Mouse (Mus musculus) kidney, embryonic 16.5 days (tissue): ENCODE data around the gene Phf21a. TPM values are rescaled to one million over a fixed set of nuclear protein-coding genes. Genes with fewer than 3 reads are reported as not detected.

Experiments
- ATAC-seq: fragments of 200-750 bp; cut with Nextera tagmentation; 2 replicates; pipeline ENCODE4 v1.8.0; 2017; ENCODE audit warnings: moderate TSS enrichment; ENCODE audit not compliant: low FRiP score, low TSS enrichment
- H3K27ac ChIP-seq: fragments of 300-500 bp; sonication (generic); 2 replicates; pipeline ENCODE4 v1.5.1; 2014; ENCODE audit warnings: low read length
- H3K27me3 ChIP-seq: fragments of 300-500 bp; sonication (generic); 2 replicates; pipeline ENCODE4 v1.6.1; 2014; ENCODE audit warnings: low read length, control low read depth, mixed read lengths; ENCODE audit not compliant: insufficient read depth
- H3K36me3 ChIP-seq: fragments of 300-500 bp; sonication (generic); 2 replicates; pipeline ENCODE4 v1.6.1; 2014; ENCODE audit warnings: low read length, control low read depth, mixed read lengths; ENCODE audit not compliant: insufficient read depth
- H3K4me1 ChIP-seq: fragments of 300-500 bp; sonication (generic); 2 replicates; pipeline ENCODE4 v1.6.1; 2014; ENCODE audit warnings: low read length, control low read depth, mixed read lengths; ENCODE audit not compliant: insufficient read depth
- H3K4me2 ChIP-seq: fragments of 300-500 bp; sonication (generic); replicated peaks from 2 replicates; pipeline ENCODE4 v1.6.1; 2014; ENCODE audit warnings: low read depth, low read length
- H3K4me3 ChIP-seq: fragments of 300-500 bp; sonication (generic); 2 replicates; pipeline ENCODE4 v1.5.1; 2014; ENCODE audit warnings: mild to moderate bottlenecking, low read length
- H3K9ac ChIP-seq: fragments of 300-500 bp; sonication (generic); replicated peaks from 2 replicates; pipeline ENCODE4 v1.6.1; 2014; ENCODE audit warnings: low read length
- H3K9me3 ChIP-seq: fragments of 300-500 bp; sonication (generic); 2 replicates; pipeline ENCODE4 v1.6.1; 2016; ENCODE audit warnings: low read length, control low read depth
- WGBS: fragments of 180-500 bp; shearing (Covaris S2); extraction: QIAGEN DNeasy Blood & Tissue Kit; methylation state at CpG from one replicate; pipeline ENCODE4 v1.1.7; 2014; 5-methylcytosine and 5-hydroxymethylcytosine counted together
- polyA plus RNA-seq: library from polyadenylated mRNA; unstranded; fragments of >200 nt; fragmentation: Nextera tagmentation; extraction: Ambion mirVana; gene quantifications from 2 replicates; pipeline ENCODE4 v1.2.1, GENCODE M21; 2015

The Phf21a gene
- polyA plus RNA-seq, 1 experiment from 2014 or later: 25.2 TPM

DNA sequence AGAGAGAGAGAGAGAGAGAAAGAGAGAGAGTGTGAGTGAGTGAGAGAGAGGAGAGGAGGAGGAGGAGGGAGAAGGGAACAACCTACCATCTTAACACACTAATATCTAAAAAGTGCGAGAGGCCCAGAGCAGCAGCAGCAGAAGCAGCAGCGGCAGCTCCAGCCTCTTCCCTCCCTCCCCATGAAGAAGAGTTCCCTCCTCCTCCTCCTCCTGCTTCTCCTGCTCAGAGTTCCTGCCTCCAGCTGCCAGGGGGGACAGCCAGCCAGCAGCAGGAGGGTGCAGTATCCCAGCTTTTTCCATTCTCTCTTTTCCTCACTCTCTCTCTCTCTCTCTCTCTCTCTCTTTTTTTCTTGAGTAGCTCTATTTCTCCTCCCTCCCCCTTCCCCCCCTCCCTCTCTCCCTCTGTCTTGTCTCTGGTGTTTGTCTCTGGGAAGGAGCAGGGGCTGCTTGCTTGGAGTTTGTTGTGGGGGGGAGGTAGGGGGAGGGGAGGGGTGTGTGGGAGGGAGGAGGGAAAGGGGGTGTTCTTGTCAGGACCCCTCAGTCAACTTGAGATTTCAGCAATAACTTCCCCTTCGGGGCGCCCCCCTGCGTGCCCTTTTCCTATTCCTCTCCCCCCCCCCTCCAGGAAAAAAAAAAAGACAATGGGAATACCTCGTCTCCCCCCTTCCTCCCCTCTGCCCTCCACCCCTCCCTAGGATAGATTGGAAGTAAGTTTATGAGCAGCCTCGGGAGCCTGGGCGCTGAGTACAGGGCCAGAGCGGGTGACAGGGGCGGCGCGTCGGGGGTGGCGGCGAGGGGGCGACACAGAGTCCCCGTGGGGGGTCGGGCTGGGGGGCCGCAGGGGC is 91.4 kb downstream of the Phf21a start:
- peak overlapping the region; percentile 100 for H3K27ac ChIP-seq
- H3K4me2 ChIP-seq: peak overlapping the region; percentile 67
- H3K9ac ChIP-seq: peak overlapping the region; percentile 90
- peaks cover 25% of the 10 kb centered on the region for H3K4me1 ChIP-seq
- peak overlapping the region; percentile 78 for H3K4me3 ChIP-seq
- H3K27me3 ChIP-seq: no peaks in the 10 kb centered on the region
- WGBS: 1% methylated on average over 14 of the region's 19 CpGs
- no peaks in the 10 kb centered on the region for H3K9me3 ChIP-seq
- H3K36me3 ChIP-seq: no peaks in the 10 kb centered on the region
- peak; percentile 58 for ATAC-seq

DNA sequence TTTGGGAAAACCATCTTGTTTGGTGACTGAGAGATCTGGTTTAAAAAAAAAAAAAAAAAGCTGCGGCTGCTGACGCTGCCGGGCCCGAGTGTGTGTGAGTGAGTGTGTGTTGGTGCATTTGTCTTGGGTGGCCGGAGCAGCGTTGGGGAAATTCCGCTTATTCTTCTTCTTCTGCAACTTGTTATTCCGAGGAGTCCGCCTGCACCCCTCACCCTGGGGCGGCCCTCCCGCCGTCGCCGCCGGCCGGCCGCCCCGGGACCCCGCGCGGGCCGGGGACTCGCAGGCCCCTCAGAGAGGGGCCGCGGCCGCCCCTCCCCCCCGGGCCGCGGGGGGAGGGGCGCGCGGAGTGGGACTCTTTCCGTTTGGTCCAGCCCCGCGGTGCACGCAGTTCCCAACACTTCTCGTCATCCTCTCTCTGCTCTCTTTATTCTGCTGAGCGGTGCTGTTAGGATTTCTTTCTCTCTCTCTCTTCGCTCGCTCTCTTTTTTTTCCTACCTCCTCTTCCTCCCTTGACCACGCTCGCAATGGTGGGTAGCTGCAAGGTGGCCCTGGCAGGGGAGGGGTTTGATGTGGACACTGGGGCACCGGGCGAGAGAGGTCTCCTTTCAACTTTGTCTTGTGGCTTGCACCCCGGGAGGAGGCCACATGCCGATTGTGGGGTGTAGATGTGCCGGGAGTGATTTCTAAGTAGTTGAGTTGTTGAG is 92.3 kb downstream of the Phf21a start:
- Histone ChIP-seq H3K9me3 (no peaks in the 10 kb centered on the region), H3K36me3 (no peaks in the 10 kb centered on the region), H3K9ac (peak overlapping the region; percentile 90), H3K4me1 (peaks cover 28% of the 10 kb centered on the region), H3K4me2 (peak overlapping the region; percentile 67), H3K4me3 (peak overlapping the region; percentile 78), H3K27ac (peak overlapping the region; percentile 100), H3K27me3 (no peaks in the 10 kb centered on the region)
- ATAC-seq: peak; percentile 46; the same call in 1 of the 2 replicates
- WGBS: under 1% methylated on average over 40 of the region's 47 CpGs

GRCm38 (mm10) chr2:92185766-92186450 is 93.0 kb downstream of the Phf21a start:
- Histone ChIP-seq H3K27me3 (no peaks in the 10 kb centered on the region), H3K9ac (peak overlapping the region; percentile 90), H3K4me3 (peak overlapping the region; percentile 78), H3K27ac (peak overlapping the region; percentile 100), H3K4me2 (peak overlapping the region; percentile 67), H3K9me3 (no peaks in the 10 kb centered on the region), H3K4me1 (peaks cover 29% of the 10 kb centered on the region), H3K36me3 (no peaks in the 10 kb centered on the region)
- ATAC-seq: no peak
- WGBS: 6% methylated on average over 11 of the region's 11 CpGs

GRCm38 (mm10) chr2:92187061-92187460 is 94.1 kb downstream of the Phf21a start:
- Histone ChIP-seq H3K9me3 (no peaks in the 10 kb centered on the region), H3K27ac (no peak overlapping the region), H3K4me3 (no peak overlapping the region), H3K9ac (no peak overlapping the region), H3K27me3 (no peaks in the 10 kb centered on the region), H3K36me3 (no peaks in the 10 kb centered on the region), H3K4me1 (peaks cover 27% of the 10 kb centered on the region), H3K4me2 (peak overlapping the region; percentile 67)
- no peak for ATAC-seq
- 55% methylated on average over 6 of the region's 6 CpGs for WGBS

DNA sequence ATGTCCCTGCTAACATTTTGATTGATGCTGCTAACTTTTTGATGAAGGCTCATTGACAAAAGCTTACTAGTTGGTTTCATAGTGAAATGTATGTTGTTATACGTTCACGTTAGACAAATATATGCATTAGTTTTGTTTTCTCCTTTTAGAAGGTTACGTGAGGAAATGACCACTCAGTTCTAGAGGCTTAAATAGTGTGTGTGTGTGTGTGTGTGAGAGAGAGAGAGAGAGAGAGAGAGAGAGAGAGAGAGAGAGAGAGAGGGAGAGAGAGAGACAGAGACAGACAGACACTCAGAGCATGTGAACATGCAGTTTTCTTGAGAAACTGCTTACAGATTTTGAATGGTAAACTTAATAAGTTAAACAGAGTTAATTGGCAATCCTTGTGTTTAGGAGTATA is 95.8 kb downstream of the Phf21a start:
- Histone ChIP-seq H3K9ac (no peak overlapping the region), H3K27me3 (no peaks in the 10 kb centered on the region), H3K4me3 (no peak overlapping the region), H3K36me3 (no peaks in the 10 kb centered on the region), H3K4me2 (peak overlapping the region; percentile 26), H3K9me3 (no peaks in the 10 kb centered on the region), H3K27ac (no peak overlapping the region), H3K4me1 (peaks cover 25% of the 10 kb centered on the region)
- no peak for ATAC-seq
- 62% methylated on average over 3 of the region's 3 CpGs for WGBS

DNA sequence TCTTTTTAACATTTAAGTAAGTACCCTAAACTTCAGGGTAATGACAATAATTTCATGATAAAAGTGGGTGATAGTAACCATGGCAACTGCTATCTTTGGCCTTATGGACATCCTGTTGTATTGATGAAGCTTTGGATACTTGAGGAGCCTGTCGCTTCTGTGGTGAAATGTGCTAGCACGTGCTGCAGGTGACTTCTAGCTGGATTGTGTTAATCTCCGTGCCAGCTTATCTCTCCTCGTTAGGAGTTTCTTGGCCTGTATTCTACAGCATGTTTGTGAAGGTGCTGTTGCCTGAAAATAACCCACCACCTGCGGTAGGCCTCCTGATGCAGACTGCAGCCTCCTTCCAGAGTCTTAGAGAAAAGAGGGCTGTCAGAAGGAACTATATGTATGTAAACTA is 98.0 kb downstream of the Phf21a start:
- no peak overlapping the region for H3K27ac ChIP-seq
- peaks cover 23% of the 10 kb centered on the region for H3K4me1 ChIP-seq
- H3K4me2 ChIP-seq: no peak overlapping the region
- H3K27me3 ChIP-seq: no peaks in the 10 kb centered on the region
- H3K4me3 ChIP-seq: no peak overlapping the region
- WGBS: 75% methylated on average over 5 of the region's 5 CpGs
- ATAC-seq: no peak
- H3K36me3 ChIP-seq: no peaks in the 10 kb centered on the region
- no peaks in the 10 kb centered on the region for H3K9me3 ChIP-seq
- H3K9ac ChIP-seq: no peak overlapping the region

- H3K27me3 ChIP-seq: no peaks in the 10 kb centered on the region
- H3K9ac ChIP-seq: no peak overlapping the region
- H3K4me2 ChIP-seq: no peak overlapping the region
- ATAC-seq: no peak
- no peak overlapping the region for H3K27ac ChIP-seq
- no peaks in the 10 kb centered on the region for H3K36me3 ChIP-seq
- H3K4me3 ChIP-seq: no peak overlapping the region
- H3K4me1 ChIP-seq: peaks cover 14% of the 10 kb centered on the region
- 76% methylated on average over 5 of the region's 5 CpGs for WGBS
- no peaks in the 10 kb centered on the region for H3K9me3 ChIP-seq
These were observed 99.1 kb downstream of the Phf21a start for GRCm38 (mm10) chr2:92191826-92192581.

DNA sequence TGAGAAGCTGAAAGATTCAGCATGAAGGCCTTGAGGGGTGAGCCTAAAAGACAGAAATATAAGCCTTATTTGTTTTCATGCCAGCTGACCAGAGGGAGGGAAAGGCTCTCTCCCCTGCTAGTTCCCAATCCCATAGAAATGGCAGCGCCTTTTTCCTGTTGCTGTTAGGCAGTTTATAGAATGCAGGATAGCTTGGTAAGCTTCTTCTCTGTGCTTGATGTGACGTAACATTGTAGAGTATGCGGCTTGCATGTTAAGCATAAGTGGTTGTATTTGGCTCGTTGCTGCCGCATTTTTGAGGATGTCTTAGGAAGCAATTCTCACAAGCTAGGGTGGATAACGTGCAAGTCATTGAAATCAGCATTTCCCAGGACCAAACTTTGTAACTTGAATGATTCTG is 105.2 kb downstream of the Phf21a start:
- 51% methylated on average over 6 of the region's 6 CpGs for WGBS
- Histone ChIP-seq H3K36me3 (no peaks in the 10 kb centered on the region), H3K4me3 (no peak overlapping the region), H3K27me3 (no peaks in the 10 kb centered on the region), H3K27ac (no peak overlapping the region), H3K4me2 (no peak overlapping the region), H3K9ac (no peak overlapping the region), H3K4me1 (peaks cover 16% of the 10 kb centered on the region), H3K9me3 (no peaks in the 10 kb centered on the region)
- ATAC-seq: no peak

DNA sequence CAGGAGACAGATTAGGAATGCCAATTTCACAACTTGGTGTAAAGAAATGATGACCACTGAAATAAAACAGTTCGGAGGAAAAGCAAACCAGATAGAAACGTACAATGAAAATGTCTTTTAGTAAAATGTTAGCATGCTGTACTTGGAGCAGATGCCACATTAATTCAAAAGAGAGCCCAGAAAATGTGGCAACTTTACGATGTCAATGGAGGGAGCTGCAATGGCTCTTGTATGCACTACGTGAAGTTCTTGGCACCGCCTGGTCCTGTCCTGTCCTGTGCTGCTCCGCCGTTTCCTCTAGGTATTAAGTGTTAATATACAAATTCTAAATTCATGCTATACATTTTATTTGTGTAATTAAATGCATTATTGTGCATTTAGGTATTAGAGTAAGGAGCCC is 105.8 kb downstream of the Phf21a start:
- WGBS: 73% methylated on average over 7 of the region's 7 CpGs
- Histone ChIP-seq H3K4me3 (no peak overlapping the region), H3K4me2 (no peak overlapping the region), H3K9me3 (no peaks in the 10 kb centered on the region), H3K36me3 (no peaks in the 10 kb centered on the region), H3K4me1 (peaks cover 16% of the 10 kb centered on the region), H3K27me3 (no peaks in the 10 kb centered on the region), H3K9ac (no peak overlapping the region), H3K27ac (no peak overlapping the region)
- no peak for ATAC-seq
